Mouse (Mus musculus) forebrain, embryonic 13.5 days (tissue): ENCODE data around the gene Olfr96. TPM values are rescaled to one million over a fixed set of nuclear protein-coding genes. Genes with fewer than 3 reads are reported as not detected.

Experiments used
- ATAC-seq: fragments of 200-750 bp; cut with Nextera tagmentation; 2 replicates; pipeline ENCODE4 v1.8.0; 2017
- H3K27ac ChIP-seq: fragments of 300-500 bp; sonication (generic); 2 replicates; pipeline ENCODE4 v1.5.1; 2015; ENCODE audit warnings: inconsistent platforms, mild to moderate bottlenecking, moderate library complexity
- H3K27me3 ChIP-seq: fragments of 300-500 bp; sonication (generic); 2 replicates; pipeline ENCODE4 v1.6.1; 2015; ENCODE audit warnings: mild to moderate bottlenecking, inconsistent platforms
- H3K36me3 ChIP-seq: fragments of 300-500 bp; sonication (generic); 2 replicates; pipeline ENCODE4 v1.6.1; 2015; ENCODE audit warnings: mild to moderate bottlenecking, inconsistent platforms; ENCODE audit not compliant: poor library complexity, severe bottlenecking
- H3K4me1 ChIP-seq: fragments of 300-500 bp; sonication (generic); 2 replicates; pipeline ENCODE4 v1.6.1; 2015; ENCODE audit warnings: inconsistent platforms
- H3K4me2 ChIP-seq: fragments of 300-500 bp; sonication (generic); 2 replicates; pipeline ENCODE4 v1.6.1; 2015; ENCODE audit warnings: inconsistent platforms, mild to moderate bottlenecking, moderate library complexity
- H3K4me3 ChIP-seq: fragments of 300-500 bp; sonication (generic); 2 replicates; pipeline ENCODE4 v1.5.1; 2015; ENCODE audit warnings: mild to moderate bottlenecking, inconsistent platforms
- H3K9ac ChIP-seq: fragments of 300-500 bp; sonication (generic); 2 replicates; pipeline ENCODE4 v1.6.1; 2015; ENCODE audit warnings: mild to moderate bottlenecking, inconsistent platforms
- H3K9me3 ChIP-seq: fragments of 300-500 bp; sonication (generic); replicated peaks from 2 replicates; pipeline ENCODE4 v1.6.1; 2016; ENCODE audit warnings: inconsistent platforms
- WGBS: fragments of 180-500 bp; shearing (Covaris S2); methylation state at CpG from one replicate; pipeline ENCODE4 v1.1.7; 2015; 5-methylcytosine and 5-hydroxymethylcytosine counted together
- polyA plus RNA-seq: library from polyadenylated mRNA; unstranded; fragments of >200 nt; fragmentation: Nextera tagmentation; extraction: Ambion mirVana; gene quantifications from 2 replicates; pipeline ENCODE4 v1.2.1, GENCODE M21; 2015

The Olfr96 gene
- not detected in 2 replicates for polyA plus RNA-seq

DNA sequence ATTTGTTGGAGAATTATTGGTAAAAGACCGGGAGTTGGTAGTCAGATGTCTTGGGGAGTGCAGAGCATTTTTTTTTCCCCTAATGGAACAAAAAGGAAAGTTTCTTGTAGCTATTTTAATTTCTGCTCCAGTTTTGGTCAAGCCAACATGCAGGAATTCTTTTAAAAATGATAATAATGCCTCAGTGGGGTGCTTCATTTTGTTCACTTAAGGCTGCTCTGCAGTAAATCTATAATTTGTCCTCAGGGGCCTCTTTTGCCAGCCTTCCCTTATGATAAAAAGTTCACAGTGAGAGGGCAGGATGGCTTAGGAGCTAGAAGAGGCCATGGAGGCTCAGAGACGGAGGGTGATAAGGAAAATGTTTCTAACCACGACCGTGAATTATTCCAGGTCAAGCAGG lies at the start of gene Olfr96:
Gene Olfr96, plus strand, starts transcription at position 301 of the 400 bp plus-strand sequence.
- WGBS, result 54% methylated on average over 4 of the region's 4 CpGs
- Histone ChIP-seq H3K27ac (no peak within 1 kb of the TSS), H3K4me2 (no peak within 1 kb of the TSS), H3K4me1 (no peaks in the 10 kb centered on the region), H3K27me3 (no peaks in the 10 kb centered on the region), H3K9me3 (no peaks in the 10 kb centered on the region; the same call in 1 of the 2 replicates), H3K4me3 (no peak within 1 kb of the TSS), H3K9ac (no peak within 1 kb of the TSS), H3K36me3 (no peaks in the 10 kb centered on the region)
- ATAC-seq, result no peak

DNA sequence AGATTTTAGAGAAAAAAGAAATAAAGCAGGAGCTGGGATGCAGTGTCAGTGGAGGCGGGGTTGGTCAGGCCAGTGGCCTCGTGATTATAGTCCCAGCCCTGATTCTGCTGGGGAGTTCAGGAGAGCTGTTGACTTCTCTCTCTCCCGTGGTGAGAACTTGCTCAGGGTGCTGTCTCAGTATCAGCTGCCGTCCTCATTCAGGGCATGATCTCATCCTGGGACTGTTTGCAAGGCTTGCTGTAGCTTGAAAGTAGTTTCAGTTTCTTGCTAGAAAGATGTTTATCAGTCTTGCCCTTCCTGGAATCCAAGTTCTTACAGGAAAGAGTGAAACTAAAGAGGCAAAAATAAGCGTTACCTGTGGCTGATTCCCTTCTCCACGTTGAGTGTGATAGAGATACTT lies 34.5 kb upstream of the Olfr96 start:
- Histone ChIP-seq H3K9me3 (no peaks in the 10 kb centered on the region), H3K27me3 (no peaks in the 10 kb centered on the region), H3K4me2 (no peak overlapping the region), H3K4me3 (no peak overlapping the region), H3K9ac (no peak overlapping the region), H3K36me3 (no peaks in the 10 kb centered on the region), H3K4me1 (no peaks in the 10 kb centered on the region), H3K27ac (no peak overlapping the region)
- no peak for ATAC-seq
- WGBS, result 59% methylated on average over 6 of the region's 6 CpGs

DNA sequence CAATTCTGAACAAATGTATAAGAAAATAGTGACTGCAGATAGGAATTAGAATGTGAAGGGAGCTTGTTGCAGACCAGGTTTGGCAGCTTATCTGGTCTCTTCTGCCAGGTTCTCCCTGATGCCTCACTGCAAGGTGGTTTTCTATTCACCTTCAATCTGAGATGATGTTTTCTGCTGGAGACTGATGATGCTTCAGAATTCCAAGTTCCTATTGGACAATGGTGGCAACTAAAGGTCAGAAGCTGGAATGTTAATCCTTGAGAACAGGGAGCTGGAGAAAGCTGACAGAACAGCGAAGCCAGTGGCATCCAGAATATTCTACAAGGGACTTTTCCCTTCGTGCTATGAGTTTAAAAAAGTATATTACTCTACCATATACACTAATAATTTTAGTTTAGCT lies 29.2 kb upstream of the Olfr96 start:
- WGBS, result 32% methylated on average over 2 of the region's 2 CpGs
- H3K27ac ChIP-seq, result no peak overlapping the region
- H3K4me2 ChIP-seq, result no peak overlapping the region
- H3K9ac ChIP-seq, result no peak overlapping the region
- no peak for ATAC-seq
- no peak overlapping the region for H3K4me3 ChIP-seq
- H3K9me3 ChIP-seq, result no peaks in the 10 kb centered on the region
- H3K4me1 ChIP-seq, result no peaks in the 10 kb centered on the region
- no peaks in the 10 kb centered on the region for H3K36me3 ChIP-seq
- peaks cover 9% of the 10 kb centered on the region for H3K27me3 ChIP-seq

DNA sequence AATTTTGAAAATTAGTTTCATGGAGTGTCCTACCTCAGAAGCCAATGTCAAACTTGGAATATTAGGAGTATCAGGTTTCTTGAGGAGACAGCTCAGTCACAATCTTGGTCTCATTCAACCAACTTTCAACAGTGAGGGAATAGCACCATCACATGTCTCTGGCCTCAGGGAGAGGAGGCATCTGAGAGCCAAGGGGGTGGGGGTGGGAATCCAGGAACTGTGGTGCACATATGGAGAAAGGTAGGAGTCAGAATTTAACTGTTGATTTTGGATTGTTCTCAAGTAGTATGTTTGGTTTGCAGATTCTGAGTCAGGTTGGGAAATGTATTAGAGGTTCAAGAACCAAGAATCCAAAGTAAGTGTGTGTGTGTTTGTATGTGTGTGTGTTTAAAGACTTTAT lies 26.9 kb upstream of the Olfr96 start:
- no peaks in the 10 kb centered on the region for H3K9me3 ChIP-seq
- no peak overlapping the region for H3K4me2 ChIP-seq
- no peak overlapping the region for H3K27ac ChIP-seq
- H3K36me3 ChIP-seq, result no peaks in the 10 kb centered on the region
- H3K4me3 ChIP-seq, result no peak overlapping the region
- no peak overlapping the region for H3K9ac ChIP-seq
- no peak for ATAC-seq
- peaks cover 30% of the 10 kb centered on the region for H3K27me3 ChIP-seq
- peaks cover 9% of the 10 kb centered on the region for H3K4me1 ChIP-seq

DNA sequence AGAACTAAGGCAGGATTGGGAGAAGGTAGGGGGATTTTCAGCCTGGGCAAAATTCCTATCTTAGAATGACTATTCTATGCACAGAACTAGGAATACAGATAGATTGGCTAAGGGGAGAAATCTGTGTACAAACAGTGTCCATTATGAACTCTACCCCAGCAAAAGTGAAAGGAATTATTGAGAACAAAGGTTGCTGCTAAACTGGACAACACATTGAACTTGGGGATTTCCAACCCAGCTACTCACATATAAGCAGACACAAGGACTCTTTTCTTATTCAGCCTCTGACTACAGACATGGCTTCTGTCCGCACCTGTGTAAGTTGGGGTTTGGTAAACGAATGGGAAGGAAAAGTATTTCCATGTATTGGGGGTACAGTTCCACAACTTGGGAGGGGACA lies 26.3 kb upstream of the Olfr96 start, which contains the start of gene Ubd:
Gene Ubd, plus strand, starts transcription at position 237 of the 400 bp plus-strand sequence.
- Histone ChIP-seq H3K9me3 (no peaks in the 10 kb centered on the region), H3K9ac (no peak within 1 kb of the TSS), H3K27me3 (peaks cover 37% of the 10 kb centered on the region), H3K4me3 (no peak within 1 kb of the TSS), H3K27ac (no peak within 1 kb of the TSS), H3K4me1 (peaks cover 9% of the 10 kb centered on the region), H3K36me3 (no peaks in the 10 kb centered on the region), H3K4me2 (no peak within 1 kb of the TSS)
- WGBS, result 89% methylated on average over 2 of the region's 2 CpGs
- no peak for ATAC-seq

DNA sequence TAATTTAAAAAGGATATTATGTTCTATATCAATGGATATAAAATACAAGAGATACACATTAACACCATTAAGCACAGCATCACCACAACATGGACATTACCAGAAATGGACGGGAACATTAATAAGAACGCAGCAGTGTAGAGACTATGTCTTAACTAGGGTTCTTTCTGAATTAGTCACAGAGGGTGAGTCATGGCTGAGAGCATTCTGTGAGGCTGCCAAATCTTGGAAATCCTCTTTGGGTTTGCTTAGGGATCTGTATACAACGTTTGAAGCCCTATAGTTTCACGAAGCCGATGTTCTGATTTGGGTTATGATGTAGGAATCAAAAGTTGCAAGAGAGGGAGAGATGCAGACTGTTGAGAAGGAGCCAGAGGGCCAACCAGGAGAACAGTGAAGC lies 25.2 kb upstream of the Olfr96 start:
- ATAC-seq, result no peak
- no peaks in the 10 kb centered on the region for H3K36me3 ChIP-seq
- no peak overlapping the region for H3K9ac ChIP-seq
- no peaks in the 10 kb centered on the region for H3K9me3 ChIP-seq
- 95% methylated on average over 5 of the region's 5 CpGs for WGBS
- H3K27me3 ChIP-seq, result peaks cover 37% of the 10 kb centered on the region
- no peak overlapping the region for H3K27ac ChIP-seq
- H3K4me2 ChIP-seq, result no peak overlapping the region
- no peak overlapping the region for H3K4me3 ChIP-seq
- peaks cover 9% of the 10 kb centered on the region for H3K4me1 ChIP-seq

DNA sequence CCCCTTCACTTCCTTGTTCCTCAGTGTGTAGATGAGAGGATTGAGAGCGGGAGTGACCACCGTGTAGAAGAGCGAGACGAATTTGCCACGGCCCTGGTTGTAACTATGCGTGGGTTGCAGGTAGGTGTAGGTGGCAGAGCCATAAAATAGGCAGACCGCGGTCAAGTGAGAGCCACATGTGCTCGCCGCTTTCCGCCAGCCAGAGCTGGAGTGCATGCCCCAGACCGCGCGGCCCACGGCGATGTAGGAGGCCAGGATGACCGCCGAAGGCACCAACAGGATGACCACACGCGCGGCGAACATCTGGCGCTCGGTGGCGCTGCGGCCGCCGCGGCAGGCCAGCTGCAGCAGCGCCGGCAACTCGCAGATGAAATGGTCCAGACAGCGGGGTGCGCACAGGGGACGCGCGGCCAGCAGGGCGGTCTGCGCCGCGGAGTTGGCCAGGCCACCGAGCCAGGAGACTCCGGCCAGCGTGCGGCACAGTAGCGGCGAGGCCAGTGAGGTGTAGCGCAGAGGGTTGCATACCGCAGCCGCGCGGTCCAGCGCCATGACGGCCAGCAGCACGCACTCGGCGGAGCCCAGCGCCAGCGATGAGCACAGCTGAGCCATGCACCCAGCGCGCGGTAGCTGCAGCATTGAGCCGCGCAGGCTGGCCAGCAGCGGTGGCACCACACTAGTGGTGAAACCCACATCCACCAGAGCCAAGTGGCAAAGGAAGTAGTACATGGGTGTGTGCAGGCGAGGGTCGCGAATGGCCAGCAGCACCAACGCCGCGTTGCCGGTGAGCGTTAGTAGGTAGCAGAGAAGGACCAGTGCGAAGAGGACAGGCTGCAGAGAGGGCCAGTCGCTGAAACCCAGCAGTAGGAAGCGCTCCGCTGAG lies 22.9 kb upstream of the Olfr96 start:
- peak overlapping the region; percentile 68 for H3K9ac ChIP-seq
- no peak overlapping the region for H3K27ac ChIP-seq
- peaks cover 9% of the 10 kb centered on the region for H3K4me1 ChIP-seq
- H3K4me3 ChIP-seq, result peak overlapping the region; percentile 60
- H3K36me3 ChIP-seq, result no peaks in the 10 kb centered on the region
- peak overlapping the region; percentile 94 for H3K4me2 ChIP-seq
- no peaks in the 10 kb centered on the region for H3K9me3 ChIP-seq
- under 1% methylated on average over 77 of the region's 77 CpGs for WGBS
- ATAC-seq, result peak; percentile 92
- peaks cover 37% of the 10 kb centered on the region for H3K27me3 ChIP-seq

DNA sequence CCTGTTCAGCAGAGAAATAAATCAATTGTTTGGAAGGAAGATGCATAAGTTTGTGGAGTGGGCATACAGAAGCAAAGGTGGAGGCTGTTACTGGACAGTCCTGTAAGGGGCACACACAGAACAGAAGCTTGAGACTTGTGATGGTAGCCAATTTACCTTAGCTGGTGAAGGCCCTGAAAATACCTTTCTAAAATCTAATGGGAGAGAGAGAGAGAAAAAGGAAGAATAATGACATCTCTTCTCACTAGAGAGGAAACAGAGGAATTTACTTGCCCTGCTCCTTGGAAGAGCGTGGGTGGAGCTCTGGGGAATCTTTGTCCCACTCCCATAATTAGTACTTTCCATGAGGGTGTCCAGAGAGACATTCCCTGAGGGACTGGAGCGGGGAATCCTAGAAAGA lies 19.1 kb upstream of the Olfr96 start, which contains the start of gene Olfr94:
Gene Olfr94, minus strand, starts transcription at position 101 of the 400 bp plus-strand sequence.
- H3K4me2 ChIP-seq, result no peak within 1 kb of the TSS
- no peak for ATAC-seq
- no peak within 1 kb of the TSS for H3K4me3 ChIP-seq
- no peaks in the 10 kb centered on the region for H3K36me3 ChIP-seq
- no peak within 1 kb of the TSS for H3K9ac ChIP-seq
- no peaks in the 10 kb centered on the region for H3K9me3 ChIP-seq
- no peak within 1 kb of the TSS for H3K27ac ChIP-seq
- WGBS, result 88% methylated on average over 2 of the region's 2 CpGs
- peaks cover 9% of the 10 kb centered on the region for H3K4me1 ChIP-seq
- peaks cover 28% of the 10 kb centered on the region for H3K27me3 ChIP-seq

DNA sequence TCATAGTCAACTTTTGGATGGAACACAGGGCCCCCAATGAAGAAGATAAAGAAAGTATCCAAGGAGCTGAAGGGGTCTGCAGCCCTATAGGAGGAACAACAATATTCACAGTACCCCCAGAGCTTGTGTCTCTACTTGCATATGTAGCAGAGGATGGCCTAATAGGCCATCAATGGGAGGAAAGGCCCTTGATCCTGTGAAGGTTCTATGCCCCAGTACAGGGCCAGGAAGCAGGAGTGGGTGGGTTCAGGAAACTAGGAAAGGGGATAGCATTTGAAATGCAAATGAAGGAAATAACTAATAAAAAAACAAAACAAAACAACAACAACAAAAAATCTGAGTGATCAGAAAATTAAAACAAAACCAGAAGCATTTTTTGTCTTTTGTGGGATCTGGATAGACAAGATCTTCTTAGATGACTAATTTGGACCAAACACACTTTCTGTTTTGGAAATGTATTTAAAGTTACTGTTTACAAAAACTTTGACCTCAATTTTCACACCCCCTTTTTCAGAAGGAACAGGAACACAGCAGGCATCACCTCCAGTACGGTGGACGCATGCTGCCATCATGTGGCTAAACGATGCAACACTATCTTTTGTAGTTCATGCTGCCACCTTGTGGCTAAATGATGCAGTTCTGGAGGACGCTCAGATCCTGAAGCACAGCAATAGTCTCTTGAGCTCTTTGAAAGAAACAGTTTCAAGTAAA lies 16.6 kb upstream of the Olfr96 start:
- WGBS, result 0% methylated on average over 4 of the region's 4 CpGs
- Histone ChIP-seq H3K4me1 (no peaks in the 10 kb centered on the region), H3K9ac (no peak overlapping the region), H3K4me3 (no peak overlapping the region), H3K36me3 (no peaks in the 10 kb centered on the region), H3K9me3 (no peaks in the 10 kb centered on the region), H3K27me3 (peaks cover 4% of the 10 kb centered on the region), H3K4me2 (no peak overlapping the region), H3K27ac (no peak overlapping the region)
- ATAC-seq, result peak; percentile 89

DNA sequence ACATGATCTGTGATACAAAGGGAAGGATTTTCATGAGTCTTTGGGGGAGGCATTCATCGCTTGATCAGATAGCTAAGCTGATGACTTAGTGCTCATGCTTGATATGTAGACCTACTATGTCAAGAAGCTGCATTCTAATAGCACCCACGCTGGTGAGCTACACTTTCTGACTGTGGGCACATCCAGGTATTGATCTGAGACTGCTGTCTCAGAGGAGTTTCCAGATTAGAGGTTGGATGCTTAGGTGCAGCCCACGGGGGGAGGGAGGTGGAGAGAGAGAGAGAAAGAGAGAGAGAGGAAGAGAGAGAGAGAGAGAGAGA lies 16.1 kb upstream of the Olfr96 start:
- peak; percentile 57 for ATAC-seq

DNA sequence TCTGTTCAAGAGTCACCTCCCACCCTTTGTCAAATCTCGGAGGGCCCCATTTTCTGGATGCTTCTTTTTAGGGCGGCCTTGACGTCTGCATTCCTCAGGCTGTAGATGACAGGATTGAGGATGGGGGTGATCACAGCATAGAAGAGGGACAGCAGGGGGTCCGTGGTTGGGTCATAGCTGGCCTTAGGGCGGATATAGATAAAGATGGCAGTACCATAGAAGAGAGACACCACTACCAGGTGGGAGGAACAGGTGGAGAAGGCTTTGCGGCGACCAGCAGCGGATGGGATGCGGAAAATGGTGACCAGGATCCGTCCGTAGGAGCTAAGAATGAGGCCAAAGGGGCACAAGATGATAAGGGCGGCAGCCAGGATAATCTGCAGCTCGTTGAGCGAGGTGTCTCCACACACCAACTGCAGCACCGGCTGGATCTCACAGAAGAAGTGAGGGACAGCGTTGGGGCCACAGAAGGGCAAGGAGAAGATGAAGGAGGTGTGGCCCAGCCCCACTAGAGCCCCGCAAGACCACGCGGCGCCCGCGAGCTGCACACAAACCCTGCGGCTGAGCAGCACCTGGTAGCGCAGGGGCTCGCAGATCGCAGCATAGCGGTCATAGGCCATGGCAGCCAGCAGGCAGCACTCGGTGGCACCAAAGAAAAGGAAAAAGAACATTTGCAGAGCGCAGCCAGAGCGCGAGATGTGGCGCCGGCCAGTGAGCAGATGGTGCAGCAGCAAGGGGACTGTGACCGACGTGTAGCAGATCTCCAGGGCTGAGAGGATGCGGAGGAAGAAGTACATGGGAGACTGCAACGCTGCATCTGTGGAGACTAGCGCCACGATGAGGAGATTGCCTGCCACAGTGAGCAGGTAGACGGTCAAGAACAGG lies 8.8 kb upstream of the Olfr96 start:
- peak; percentile 55; the same call in 1 of the 2 replicates for ATAC-seq

More for the DNA sequence above, 16.1 kb upstream of the Olfr96 start:
- Histone ChIP-seq H3K9ac (no peak overlapping the region), H3K36me3 (no peaks in the 10 kb centered on the region), H3K4me1 (no peaks in the 10 kb centered on the region), H3K27ac (no peak overlapping the region), H3K4me3 (no peak overlapping the region), H3K4me2 (no peak overlapping the region), H3K27me3 (no peaks in the 10 kb centered on the region), H3K9me3 (no peaks in the 10 kb centered on the region)
- 29% methylated on average over 3 of the region's 3 CpGs for WGBS

More for the DNA sequence above, 8.8 kb upstream of the Olfr96 start:
- Histone ChIP-seq H3K4me3 (peak overlapping the region; percentile 40), H3K27ac (no peak overlapping the region), H3K9ac (peak overlapping the region; percentile 55), H3K36me3 (no peaks in the 10 kb centered on the region), H3K4me1 (peaks cover 5% of the 10 kb centered on the region; the same call in 1 of the 2 replicates), H3K27me3 (peaks cover 14% of the 10 kb centered on the region), H3K4me2 (peak overlapping the region; percentile 59), H3K9me3 (no peaks in the 10 kb centered on the region)
- 17% methylated on average over 40 of the region's 40 CpGs for WGBS
